Mouse (Mus musculus): ENCODE results near the gene Ppp1r35. TPM values are rescaled to one million over a fixed set of nuclear protein-coding genes. Genes with fewer than 3 reads are reported as not detected.

Gene Ppp1r35
- polyA plus RNA-seq, 1 experiment from 2014 or later: 17.0 TPM

DNA sequence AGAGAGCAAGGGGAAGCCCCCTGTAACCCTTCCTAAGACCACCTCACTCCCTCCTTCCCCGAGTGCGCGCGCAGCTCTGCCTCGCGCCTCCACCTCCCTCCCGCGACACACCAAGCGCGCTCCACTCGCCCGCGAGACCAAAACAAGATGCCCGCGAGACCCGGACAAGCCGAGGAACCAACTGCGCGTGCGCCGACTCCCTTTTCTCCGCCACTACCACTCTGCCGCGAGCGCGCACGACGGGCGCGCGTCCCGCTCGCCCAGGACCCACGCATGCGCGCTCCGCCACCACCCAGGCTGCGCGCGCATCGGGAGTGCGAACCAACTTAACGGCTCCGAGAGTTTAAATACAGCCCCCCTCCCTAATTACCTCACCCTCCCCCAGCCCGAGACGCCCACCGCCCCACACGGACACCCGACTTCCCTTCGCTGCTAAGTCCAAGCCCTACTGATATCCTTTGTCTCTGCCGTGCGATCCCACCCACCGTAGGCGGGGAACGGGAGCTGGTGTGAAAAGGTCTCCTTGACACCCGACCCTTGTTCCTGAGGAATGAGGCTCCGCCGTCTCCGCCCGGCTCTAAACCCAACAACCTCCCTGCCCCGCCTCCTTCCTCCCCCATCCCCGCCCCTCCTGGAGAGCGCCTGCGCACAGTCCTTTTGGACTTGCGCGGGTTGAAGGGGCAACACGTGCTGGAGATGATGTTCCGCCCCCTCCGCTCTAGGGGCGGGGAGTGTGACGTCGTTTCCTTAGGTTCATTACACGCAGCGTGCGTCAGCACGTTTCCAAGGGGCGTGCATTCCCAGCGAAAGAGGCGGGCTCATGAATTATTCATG is 7.7 kb downstream of the Ppp1r35 start:
- WGBS: under 1% methylated on average over 79 of the region's 79 CpGs
- Histone ChIP-seq H3K36me3 (ENCODE audit: control insufficient read depth, insufficient read depth, low read length) (peaks cover 19% of the 10 kb centered on the region), H3K27me3 (ENCODE audit: control insufficient read depth, insufficient read depth, low read length) (no peaks in the 10 kb centered on the region), H3K9me3 (replicated peaks; ENCODE audit: control insufficient read depth, low read length) (no peaks in the 10 kb centered on the region), H3K4me1 (ENCODE audit: control insufficient read depth, insufficient read depth, low read length) (peaks cover 23% of the 10 kb centered on the region), H3K9ac (ENCODE audit: low read length) (peak overlapping the region; percentile 92), H3K4me2 (ENCODE audit: low read depth, low read length) (peak overlapping the region; percentile 90), H3K4me3 (replicated peaks; ENCODE audit: low read length) (peak overlapping the region; percentile 79), H3K27ac (ENCODE audit: low read length) (peak overlapping the region; percentile 100)
- ATAC-seq (ENCODE audit: insufficient read depth, low FRiP score): peak; percentile 93

- Histone ChIP-seq H3K27me3 (ENCODE audit: control insufficient read depth, insufficient read depth, low read length) (no peaks in the 10 kb centered on the region), H3K27ac (ENCODE audit: low read length) (peak within 1 kb of the TSS; percentile 100), H3K4me1 (ENCODE audit: control insufficient read depth, insufficient read depth, low read length) (peaks cover 23% of the 10 kb centered on the region), H3K4me2 (ENCODE audit: low read depth, low read length) (peak within 1 kb of the TSS; percentile 90), H3K9me3 (replicated peaks; ENCODE audit: control insufficient read depth, low read length) (no peaks in the 10 kb centered on the region), H3K36me3 (ENCODE audit: control insufficient read depth, insufficient read depth, low read length) (peaks cover 9% of the 10 kb centered on the region; the same call in 1 of the 2 replicates), H3K4me3 (replicated peaks; ENCODE audit: low read length) (peak within 1 kb of the TSS; percentile 79), H3K9ac (ENCODE audit: low read length) (peak within 1 kb of the TSS; percentile 92)
- peak; percentile 61 for ATAC-seq (ENCODE audit: insufficient read depth, low FRiP score)
- under 1% methylated on average over 48 of the region's 48 CpGs for WGBS
Measured at GRCm38 (mm10) chr5:137787151-137787928, 8.7 kb downstream of the Ppp1r35 start, which contains the start of the genes Mepce and Zcwpw1. Gene Mepce (minus strand): TSS chr5:137787655. Gene Zcwpw1 (plus strand): TSS chr5:137787798.

DNA sequence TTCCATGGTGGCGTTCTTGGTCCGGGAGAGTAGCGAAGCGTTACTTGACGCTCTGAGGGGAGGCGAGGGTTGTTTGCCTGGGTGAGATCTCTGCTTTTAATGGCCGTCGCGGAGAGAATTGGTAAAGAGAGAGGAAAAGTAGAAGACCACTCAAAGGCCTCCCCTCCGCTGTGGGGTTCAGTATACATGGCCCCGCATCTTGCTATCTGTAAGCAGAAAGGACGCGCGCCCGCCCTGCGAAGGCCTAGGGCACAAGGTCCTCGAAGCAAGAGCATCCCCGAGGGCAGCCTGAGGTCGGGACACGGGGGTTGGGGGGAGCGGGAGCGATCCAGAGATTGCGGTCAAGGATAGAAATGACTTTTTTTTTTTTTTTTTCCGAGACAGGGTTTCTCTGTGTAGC is 9.5 kb downstream of the Ppp1r35 start:
- Histone ChIP-seq H3K4me2 (ENCODE audit: low read depth, low read length) (peak overlapping the region; percentile 74), H3K27me3 (ENCODE audit: control insufficient read depth, insufficient read depth, low read length) (no peaks in the 10 kb centered on the region), H3K9ac (ENCODE audit: low read length) (0 out of 2 replicates have a peak overlapping the region, but pooled peaks have one; percentile 36), H3K4me3 (replicated peaks; ENCODE audit: low read length) (peak overlapping the region; percentile 51), H3K4me1 (ENCODE audit: control insufficient read depth, insufficient read depth, low read length) (peaks cover 21% of the 10 kb centered on the region), H3K9me3 (replicated peaks; ENCODE audit: control insufficient read depth, low read length) (no peaks in the 10 kb centered on the region), H3K27ac (ENCODE audit: low read length) (no peak overlapping the region), H3K36me3 (ENCODE audit: control insufficient read depth, insufficient read depth, low read length) (0 out of 2 replicates have a peak, but pooled peaks cover under 1% of the 10 kb centered on the region)
- 73% methylated on average over 24 of the region's 24 CpGs for WGBS
- ATAC-seq (ENCODE audit: insufficient read depth, low FRiP score): no peak

DNA sequence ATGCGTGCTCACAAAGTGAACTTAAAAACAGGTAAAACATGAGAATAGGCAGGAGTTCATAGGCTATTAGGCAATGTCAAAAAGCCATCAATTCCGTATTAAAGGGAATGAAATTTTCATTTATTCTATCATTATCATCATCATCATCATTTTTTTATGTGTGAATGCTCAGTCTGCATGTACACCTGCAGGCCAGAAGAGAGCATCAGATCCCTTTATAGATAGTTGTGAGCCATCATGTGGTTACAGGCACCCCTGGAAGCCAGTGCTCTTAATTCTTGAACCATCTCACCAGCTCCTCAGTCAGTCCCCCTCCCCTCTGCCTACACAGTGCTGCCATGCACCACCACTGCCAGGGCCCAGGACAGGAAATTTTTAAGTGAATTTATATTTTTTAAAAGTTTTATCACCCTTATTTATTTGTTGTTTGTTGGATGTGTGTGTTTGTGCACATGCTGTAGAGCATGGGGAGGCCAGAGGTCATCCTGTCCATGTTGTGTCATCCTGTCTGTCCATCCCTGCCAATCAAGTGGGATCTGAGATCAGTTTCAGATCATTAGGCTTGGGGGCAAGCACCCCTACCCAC is 10.4 kb downstream of the Ppp1r35 start:
- H3K27me3 ChIP-seq (ENCODE audit: control insufficient read depth, insufficient read depth, low read length): no peaks in the 10 kb centered on the region
- H3K27ac ChIP-seq (ENCODE audit: low read length): no peak overlapping the region
- WGBS: 93% methylated on average over 2 of the region's 2 CpGs
- no peak overlapping the region for H3K4me2 ChIP-seq (ENCODE audit: low read depth, low read length)
- H3K4me3 ChIP-seq (replicated peaks; ENCODE audit: low read length): no peak overlapping the region
- H3K9me3 ChIP-seq (replicated peaks; ENCODE audit: control insufficient read depth, low read length): no peaks in the 10 kb centered on the region
- no peaks in the 10 kb centered on the region for H3K36me3 ChIP-seq (ENCODE audit: control insufficient read depth, insufficient read depth, low read length)
- peaks cover 12% of the 10 kb centered on the region for H3K4me1 ChIP-seq (ENCODE audit: control insufficient read depth, insufficient read depth, low read length)
- H3K9ac ChIP-seq (ENCODE audit: low read length): no peak overlapping the region
- ATAC-seq (ENCODE audit: insufficient read depth, low FRiP score): no peak

DNA sequence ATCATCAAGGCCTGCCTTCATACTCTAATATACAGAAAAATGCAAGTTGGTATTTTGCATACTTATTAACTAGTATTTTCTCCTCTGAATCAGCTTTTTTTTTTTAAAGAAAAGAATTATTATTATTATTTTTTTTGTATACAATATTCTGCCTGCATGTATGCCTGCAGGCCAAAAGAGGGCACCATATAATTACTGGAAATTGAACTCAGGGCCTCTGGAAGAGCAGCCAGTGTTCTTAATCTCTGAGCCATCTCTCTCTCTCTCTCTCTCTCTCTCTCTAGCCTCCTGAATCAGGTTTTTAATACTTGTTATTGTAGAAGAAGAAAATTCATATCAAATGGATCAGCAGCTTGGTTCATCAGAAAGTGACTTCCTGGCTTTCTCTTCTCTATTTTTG is 12.9 kb downstream of the Ppp1r35 start:
- Histone ChIP-seq H3K9ac (ENCODE audit: low read length) (no peak overlapping the region), H3K9me3 (replicated peaks; ENCODE audit: control insufficient read depth, low read length) (no peaks in the 10 kb centered on the region), H3K36me3 (ENCODE audit: control insufficient read depth, insufficient read depth, low read length) (no peaks in the 10 kb centered on the region), H3K27ac (ENCODE audit: low read length) (no peak overlapping the region), H3K4me2 (ENCODE audit: low read depth, low read length) (no peak overlapping the region), H3K4me1 (ENCODE audit: control insufficient read depth, insufficient read depth, low read length) (0 out of 2 replicates have a peak, but pooled peaks cover 2% of the 10 kb centered on the region), H3K27me3 (ENCODE audit: control insufficient read depth, insufficient read depth, low read length) (no peaks in the 10 kb centered on the region), H3K4me3 (replicated peaks; ENCODE audit: low read length) (no peak overlapping the region)
- ATAC-seq (ENCODE audit: insufficient read depth, low FRiP score): no peak

DNA sequence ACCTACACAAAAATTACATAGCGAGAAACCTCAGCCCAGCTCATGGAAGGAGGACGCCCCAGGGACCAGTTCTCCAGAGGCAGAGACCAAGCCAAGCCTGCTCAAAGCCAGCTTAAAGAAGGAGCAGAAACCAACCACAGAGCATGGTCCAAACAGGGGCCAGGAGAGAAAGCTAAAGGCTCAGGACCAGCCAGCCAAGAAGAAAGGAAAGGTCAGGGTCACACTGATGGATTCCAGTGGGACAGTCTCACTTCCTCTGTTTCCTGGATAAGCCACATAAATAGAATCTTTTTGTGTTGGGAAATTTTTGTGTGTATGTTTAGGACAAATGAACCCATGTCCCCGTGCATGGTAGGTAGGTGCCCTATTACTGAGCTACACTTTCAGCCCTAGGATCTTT is 18.0 kb downstream of the Ppp1r35 start:
- no peak overlapping the region; the same call in 1 of the 2 replicates for H3K27ac ChIP-seq (ENCODE audit: low read length)
- no peak overlapping the region for H3K4me2 ChIP-seq (ENCODE audit: low read depth, low read length)
- H3K4me1 ChIP-seq (ENCODE audit: control insufficient read depth, insufficient read depth, low read length): no peaks in the 10 kb centered on the region
- no peak for ATAC-seq (ENCODE audit: insufficient read depth, low FRiP score)
- H3K36me3 ChIP-seq (ENCODE audit: control insufficient read depth, insufficient read depth, low read length): no peaks in the 10 kb centered on the region
- no peaks in the 10 kb centered on the region for H3K9me3 ChIP-seq (replicated peaks; ENCODE audit: control insufficient read depth, low read length)
- no peak overlapping the region for H3K9ac ChIP-seq (ENCODE audit: low read length)
- 72% methylated on average over 3 of the region's 3 CpGs for WGBS
- no peak overlapping the region for H3K4me3 ChIP-seq (replicated peaks; ENCODE audit: low read length)
- no peaks in the 10 kb centered on the region for H3K27me3 ChIP-seq (ENCODE audit: control insufficient read depth, insufficient read depth, low read length)

GRCm38 (mm10) chr5:137800917-137801316 is 22.3 kb downstream of the Ppp1r35 start:
- Histone ChIP-seq H3K4me3 (replicated peaks; ENCODE audit: low read length) (no peak overlapping the region), H3K9ac (ENCODE audit: low read length) (no peak overlapping the region), H3K4me2 (ENCODE audit: low read depth, low read length) (no peak overlapping the region), H3K27ac (ENCODE audit: low read length) (no peak overlapping the region), H3K4me1 (ENCODE audit: control insufficient read depth, insufficient read depth, low read length) (no peaks in the 10 kb centered on the region), H3K36me3 (ENCODE audit: control insufficient read depth, insufficient read depth, low read length) (no peaks in the 10 kb centered on the region), H3K9me3 (replicated peaks; ENCODE audit: control insufficient read depth, low read length) (no peaks in the 10 kb centered on the region), H3K27me3 (ENCODE audit: control insufficient read depth, insufficient read depth, low read length) (no peaks in the 10 kb centered on the region)
- no peak for ATAC-seq (ENCODE audit: insufficient read depth, low FRiP score)
- 77% methylated on average over 3 of the region's 3 CpGs for WGBS

DNA sequence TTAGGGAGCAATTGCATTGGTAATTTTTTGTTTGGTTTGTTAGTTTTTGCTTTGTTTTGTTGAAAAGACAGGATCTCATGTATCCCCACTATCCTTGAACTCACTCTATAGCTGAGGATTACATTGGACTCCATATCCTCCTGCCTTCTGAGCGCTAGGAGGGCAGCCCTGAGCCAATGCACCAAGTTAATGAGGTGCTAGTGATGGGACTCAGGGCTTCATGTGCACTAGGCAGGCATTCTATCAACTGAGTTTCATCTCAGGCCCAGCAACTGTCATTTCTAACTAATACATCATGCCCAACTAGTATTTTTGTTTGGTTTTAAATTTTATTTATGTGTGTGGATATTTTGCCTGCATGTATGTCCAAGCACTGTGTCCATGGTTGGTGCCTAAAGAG is 27.5 kb downstream of the Ppp1r35 start:
- H3K36me3 ChIP-seq (ENCODE audit: control insufficient read depth, insufficient read depth, low read length): no peaks in the 10 kb centered on the region
- H3K9ac ChIP-seq (ENCODE audit: low read length): no peak overlapping the region
- H3K4me2 ChIP-seq (ENCODE audit: low read depth, low read length): no peak overlapping the region
- no peaks in the 10 kb centered on the region for H3K9me3 ChIP-seq (replicated peaks; ENCODE audit: control insufficient read depth, low read length)
- no peaks in the 10 kb centered on the region for H3K27me3 ChIP-seq (ENCODE audit: control insufficient read depth, insufficient read depth, low read length)
- 87% methylated on average over 1 of the region's 1 CpGs for WGBS
- no peak overlapping the region for H3K27ac ChIP-seq (ENCODE audit: low read length)
- H3K4me1 ChIP-seq (ENCODE audit: control insufficient read depth, insufficient read depth, low read length): no peaks in the 10 kb centered on the region
- no peak for ATAC-seq (ENCODE audit: insufficient read depth, low FRiP score)
- H3K4me3 ChIP-seq (replicated peaks; ENCODE audit: low read length): no peak overlapping the region

DNA sequence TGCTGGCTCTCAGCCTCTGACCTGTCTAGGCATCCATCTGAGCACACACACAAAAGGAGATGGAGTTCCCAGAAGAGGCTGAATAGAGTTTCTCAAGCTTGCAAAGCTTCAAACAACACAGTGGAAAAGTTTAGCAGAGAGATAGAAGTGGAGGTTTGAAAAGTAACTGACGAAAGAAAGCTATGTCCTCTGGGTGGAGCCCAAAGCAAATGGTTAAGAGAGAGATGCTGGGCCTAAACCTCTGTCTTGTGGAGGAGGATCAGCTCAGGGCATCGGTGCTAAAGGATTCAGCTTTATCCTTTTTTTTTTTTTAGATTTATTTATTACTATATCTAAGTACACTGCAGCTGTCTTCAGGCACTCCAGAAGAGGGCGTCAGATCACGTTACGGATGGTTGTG is 29.7 kb downstream of the Ppp1r35 start:
- no peak overlapping the region for H3K4me3 ChIP-seq (replicated peaks; ENCODE audit: low read length)
- no peak for ATAC-seq (ENCODE audit: insufficient read depth, low FRiP score)
- no peak overlapping the region for H3K4me2 ChIP-seq (ENCODE audit: low read depth, low read length)
- H3K9me3 ChIP-seq (replicated peaks; ENCODE audit: control insufficient read depth, low read length): no peaks in the 10 kb centered on the region
- H3K27me3 ChIP-seq (ENCODE audit: control insufficient read depth, insufficient read depth, low read length): no peaks in the 10 kb centered on the region
- no peak overlapping the region for H3K27ac ChIP-seq (ENCODE audit: low read length)
- H3K4me1 ChIP-seq (ENCODE audit: control insufficient read depth, insufficient read depth, low read length): no peaks in the 10 kb centered on the region
- WGBS: 89% methylated on average over 5 of the region's 5 CpGs
- no peaks in the 10 kb centered on the region for H3K36me3 ChIP-seq (ENCODE audit: control insufficient read depth, insufficient read depth, low read length)
- no peak overlapping the region for H3K9ac ChIP-seq (ENCODE audit: low read length)

Data from stomach, embryonic 16.5 days (tissue).